Mouse (Mus musculus) myocyte (in vitro differentiated cells): ENCODE measurements around the gene Kcnj11.

Experiments
- MAX ChIP-seq: IDR thresholded peaks from one replicate; pipeline ENCODE4 v1.6.1; 2011; ENCODE audit warnings: low read depth, mild to moderate bottlenecking, control low read depth
- POLR2A ChIP-seq: IDR thresholded peaks from one replicate; pipeline ENCODE4 v1.6.1; 2011; ENCODE audit warnings: low read depth, mild to moderate bottlenecking, control low read depth, moderate library complexity; ENCODE audit not compliant: insufficient read length
- TCF12 ChIP-seq: IDR thresholded peaks from one replicate; pipeline ENCODE4 v1.6.1; 2011; ENCODE audit warnings: mild to moderate bottlenecking, control low read depth; ENCODE audit not compliant: poor library complexity, insufficient read depth, severe bottlenecking
- USF1 ChIP-seq: IDR thresholded peaks from one replicate; pipeline ENCODE4 v1.6.1; 2011; ENCODE audit warnings: low read depth, mild to moderate bottlenecking, control low read depth, moderate library complexity

GRCm38 (mm10) chr7:46098919-46099286, 1.7 kb downstream of the Kcnj11 start:
- no peak for TF ChIP-seq USF1
- no peak for TF ChIP-seq POLR2A
- TF ChIP-seq MAX = no peak
- TF ChIP-seq TCF12 = no peak
